Mouse (Mus musculus): ENCODE measurements around the gene Samd3. TPM values are rescaled to one million over a fixed set of nuclear protein-coding genes. Genes with fewer than 3 reads are reported as not detected.

Samd3 gene
- total RNA-seq (2021), result not detected

DNA sequence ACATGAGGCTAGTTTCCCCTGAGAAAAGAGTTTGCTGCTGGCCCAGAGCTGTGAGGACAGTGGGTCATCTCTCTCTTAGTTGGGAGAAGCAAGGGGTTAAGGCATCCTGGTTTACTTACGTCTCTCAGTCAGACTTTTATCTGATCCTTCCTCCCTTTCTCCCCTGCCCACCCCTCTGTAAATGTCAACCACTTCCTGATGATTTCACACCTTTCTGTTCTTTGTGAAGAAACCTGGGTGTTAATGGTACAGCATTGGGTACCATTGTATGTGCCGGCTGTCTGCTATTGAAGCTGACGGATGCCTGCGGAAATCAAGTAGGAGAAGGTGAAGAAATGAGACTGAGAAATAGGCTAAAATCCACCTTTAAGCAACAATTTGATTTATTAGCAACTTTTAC, at the start of gene Samd3:
Gene Samd3 (plus strand): TSS at position 220 of the 400 bp plus-strand sequence.
- DNase-seq, result no peak

DNA sequence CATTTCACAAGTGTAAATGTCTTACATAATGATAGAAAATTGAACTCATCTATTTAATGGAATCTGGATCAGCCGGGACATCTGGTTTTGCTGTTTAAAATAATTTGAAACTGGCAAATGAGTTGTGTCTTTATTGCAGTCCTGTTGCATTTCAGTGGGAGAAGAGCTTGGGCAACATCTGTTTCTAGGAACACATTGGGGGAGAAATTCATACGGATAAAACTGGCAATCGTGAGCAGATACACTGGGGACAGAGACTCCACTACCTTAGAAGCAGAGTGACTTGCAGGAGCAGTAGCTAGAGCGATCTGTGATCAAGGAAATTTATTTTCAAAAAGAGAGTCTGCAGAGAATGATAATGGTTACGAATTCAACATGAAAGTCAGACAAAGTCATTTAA, 44.2 kb upstream of the Samd3 start:
- no peak for DNase-seq

- DNase-seq, result no peak
Measured at GRCm38 (mm10) chr10:26190811-26191210, 38.7 kb upstream of the Samd3 start.

- no peak for DNase-seq
Measured at GRCm38 (mm10) chr10:26194892-26195291, 34.6 kb upstream of the Samd3 start.

- DNase-seq, result no peak
Measured at GRCm38 (mm10) chr10:26202708-26203368, 26.7 kb upstream of the Samd3 start.

- DNase-seq, result no peak
Measured at GRCm38 (mm10) chr10:26220729-26221128, 8.8 kb upstream of the Samd3 start.

GRCm38 (mm10) chr10:26226241-26226640, 3.3 kb upstream of the Samd3 start:
- no peak for DNase-seq

GRCm38 (mm10) chr10:26226734-26227133, 2.8 kb upstream of the Samd3 start:
- DNase-seq, result no peak

- no peak for DNase-seq
Measured at GRCm38 (mm10) chr10:26228187-26228586, 1.3 kb upstream of the Samd3 start.

DNA sequence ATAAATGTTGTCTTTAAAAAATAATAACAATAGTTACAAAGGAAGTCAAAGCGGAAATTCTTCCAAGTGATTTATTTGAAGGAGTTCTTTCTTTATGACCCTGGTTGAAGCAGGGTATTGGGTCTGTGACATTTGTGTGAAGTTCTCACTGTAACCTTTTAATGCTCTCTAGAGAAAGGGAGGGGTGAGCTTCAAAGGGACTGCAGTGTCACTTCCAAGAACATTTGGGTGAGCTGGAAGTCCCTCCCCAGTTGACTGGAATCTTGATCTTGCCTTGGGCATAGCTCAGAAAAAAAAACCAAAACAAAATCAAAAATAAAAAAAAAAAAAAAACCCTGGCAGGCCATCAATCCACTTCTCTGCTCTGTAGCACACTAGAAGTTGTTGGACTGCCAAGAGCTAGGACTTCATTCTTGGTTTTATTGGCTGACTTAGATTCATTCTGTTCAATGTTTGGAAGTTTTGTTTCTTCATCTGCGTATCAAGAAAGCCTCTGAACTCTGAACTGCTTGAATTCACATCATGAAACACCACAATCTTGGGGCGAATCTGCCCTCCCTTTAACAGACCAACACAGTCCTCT, 2.7 kb downstream of the Samd3 start:
- DNase-seq, result no peak

- no peak for DNase-seq
Measured at GRCm38 (mm10) chr10:26238559-26238958, 9.1 kb downstream of the Samd3 start.

GRCm38 (mm10) chr10:26239090-26239489, 9.6 kb downstream of the Samd3 start:
- no peak for DNase-seq

DNA sequence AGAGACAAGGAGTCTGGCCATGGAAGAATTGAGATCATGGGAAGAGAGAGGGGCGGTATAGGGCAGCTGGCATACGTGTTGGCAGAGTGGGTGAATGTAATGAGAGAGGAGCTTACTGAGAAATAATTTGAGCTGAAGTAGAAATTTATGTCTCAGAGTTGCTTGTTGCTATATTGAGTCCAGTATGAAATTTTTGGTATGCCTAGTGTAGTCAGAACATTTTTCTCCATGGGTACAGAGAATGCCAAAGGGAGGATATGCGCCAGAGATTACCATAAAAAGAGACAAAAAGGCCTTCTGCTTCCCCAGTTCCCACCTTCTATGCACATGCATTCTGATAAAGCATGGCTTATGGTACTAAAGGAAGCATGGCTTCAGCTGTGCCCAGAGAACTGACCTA, 13.7 kb downstream of the Samd3 start:
- no peak for DNase-seq

DNA sequence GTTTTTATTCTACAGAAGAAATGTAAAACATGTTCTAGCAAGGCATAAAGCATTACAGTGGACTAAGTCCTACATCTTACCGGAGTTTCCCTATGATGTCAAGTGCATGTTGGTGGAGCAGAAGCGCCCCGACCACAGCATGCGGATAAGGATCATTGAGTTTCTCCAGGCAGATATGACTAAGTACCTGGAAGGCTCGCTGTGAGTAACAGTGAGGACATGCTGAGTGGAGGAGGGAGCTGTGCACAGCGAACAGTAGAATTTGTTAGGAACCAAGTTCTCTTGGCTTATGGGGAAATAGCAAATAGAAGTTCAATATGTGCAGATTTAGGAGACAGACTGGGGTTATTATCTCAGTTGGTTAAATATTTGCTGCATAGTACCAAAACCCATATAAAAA, 15.0 kb downstream of the Samd3 start:
- DNase-seq, result no peak

GRCm38 (mm10) chr10:26249426-26250165, 20.1 kb downstream of the Samd3 start:
- DNase-seq, result peak; percentile 2 to 19

- DNase-seq, result no peak
Measured at GRCm38 (mm10) chr10:26259908-26260307, 30.4 kb downstream of the Samd3 start.

DNA sequence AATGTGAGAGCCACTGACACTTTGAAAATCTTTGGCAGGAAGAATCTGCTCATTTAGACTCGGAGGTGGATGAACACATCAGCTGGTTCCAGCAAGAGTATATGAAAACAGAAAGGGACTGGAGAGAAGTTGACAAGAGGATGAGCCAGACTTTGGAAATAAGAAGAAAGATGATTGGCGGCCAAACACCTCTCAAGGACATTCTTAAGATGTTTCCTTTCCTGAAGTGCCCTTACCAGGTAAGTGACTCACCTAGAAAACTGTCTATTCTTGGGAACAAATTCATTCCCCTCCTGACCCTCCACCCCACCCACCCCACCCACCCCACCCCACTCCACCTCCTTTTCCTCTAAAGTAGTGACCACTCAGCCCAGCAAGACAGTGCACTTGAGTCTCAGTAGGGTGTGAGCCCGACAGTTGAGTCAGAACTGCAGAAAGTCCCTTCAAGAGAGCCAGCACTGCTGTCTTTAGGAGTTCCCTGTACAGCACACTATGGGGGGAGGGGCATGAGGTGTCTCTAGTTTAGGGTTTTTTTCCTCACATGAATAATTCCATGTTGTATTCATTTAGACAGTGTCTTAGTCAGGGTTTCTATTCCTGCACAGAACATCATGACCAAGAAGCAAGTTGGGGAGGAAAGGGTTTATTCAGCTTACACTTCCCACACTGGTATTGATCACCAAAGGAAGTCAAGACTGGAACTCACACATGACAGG, 34.4 kb downstream of the Samd3 start:
- DNase-seq, result no peak

DNA sequence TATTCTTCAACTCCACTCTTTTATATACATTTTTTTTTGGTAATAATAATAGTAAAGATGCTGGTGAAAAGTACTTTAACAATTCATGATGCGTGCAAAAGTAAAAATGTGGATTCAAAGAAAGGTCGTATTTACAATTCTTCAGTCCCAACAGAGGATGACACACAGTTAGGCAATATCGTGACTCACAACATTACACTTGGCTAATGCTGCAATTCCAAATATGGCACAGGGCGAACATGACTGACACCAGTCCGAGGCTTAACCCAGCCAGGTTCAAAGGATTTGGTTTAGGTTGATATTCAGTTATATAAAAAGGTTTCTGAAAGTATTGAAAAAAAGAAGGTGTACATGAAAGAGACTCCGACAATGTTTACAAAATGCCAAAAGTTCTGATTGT, 45.9 kb downstream of the Samd3 start:
- no peak for DNase-seq

DNA sequence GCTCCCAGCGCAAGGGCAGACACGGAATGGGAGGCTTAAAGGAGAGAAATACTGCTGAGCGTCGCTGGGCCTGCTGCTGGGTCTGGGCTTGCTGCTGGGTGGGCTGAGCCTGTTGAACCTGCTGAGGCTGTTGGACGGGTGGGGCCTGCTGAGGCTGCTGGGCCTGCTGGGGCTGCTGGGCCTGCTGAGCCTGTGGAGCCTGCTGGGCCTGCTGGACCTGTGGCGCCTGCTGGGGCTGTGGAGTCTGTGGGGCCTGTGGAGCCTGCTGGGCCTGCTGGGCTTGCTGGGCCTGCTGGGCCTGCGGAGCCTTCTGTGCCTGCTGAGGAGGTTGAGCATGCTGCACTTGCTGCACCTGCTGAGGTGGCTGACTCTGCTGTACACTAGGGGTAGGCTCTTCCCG, 50.5 kb downstream of the Samd3 start:
- no peak for DNase-seq

DNA sequence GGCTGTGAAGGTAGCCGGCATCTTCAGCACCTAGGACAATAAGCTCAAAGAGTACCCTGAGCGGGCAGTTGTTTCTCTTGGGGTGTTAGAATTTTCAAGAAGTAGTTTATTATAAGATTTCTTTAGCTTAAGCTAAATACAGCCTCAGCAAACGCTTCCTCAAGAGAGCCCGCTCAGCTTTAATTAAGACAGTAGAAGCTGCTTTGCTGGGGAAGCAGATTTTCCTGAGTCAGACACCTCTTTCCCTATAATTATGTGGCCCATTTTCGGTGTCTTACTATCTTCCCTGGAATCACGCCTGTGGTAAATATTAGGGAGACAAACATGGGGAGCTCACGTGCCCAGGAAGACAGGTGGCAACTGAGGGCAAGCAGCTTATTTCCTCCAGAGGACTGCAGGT, 57.6 kb downstream of the Samd3 start:
- no peak for DNase-seq

GRCm38 (mm10) chr10:26297200-26297599, 67.7 kb downstream of the Samd3 start:
- peak in 1 of 2 experiments; percentile 19 for DNase-seq

DNA sequence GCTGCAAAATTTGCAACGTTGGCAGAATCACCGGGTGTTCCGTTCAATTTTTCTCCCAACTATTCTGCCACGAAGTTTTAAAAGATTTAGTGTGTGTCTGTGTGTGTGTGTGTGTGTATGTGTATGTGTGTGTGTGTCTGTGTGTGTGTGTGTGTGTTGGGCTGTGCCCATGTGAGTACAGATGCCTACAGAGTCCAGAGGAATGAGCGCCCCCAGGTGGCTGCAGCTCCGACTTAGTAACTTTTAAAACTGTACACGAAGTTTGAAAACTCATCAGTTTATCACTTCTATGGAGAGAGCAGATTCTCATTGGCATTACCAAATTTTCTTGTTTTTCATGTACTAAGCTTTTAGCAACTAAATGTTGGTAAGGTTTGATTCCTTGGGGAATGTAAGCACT, 68.1 kb downstream of the Samd3 start:
- DNase-seq, result no peak

- DNase-seq, result no peak
Measured at GRCm38 (mm10) chr10:26302336-26302735, 72.8 kb downstream of the Samd3 start.
